Mouse (Mus musculus) myocyte (in vitro differentiated cells): ENCODE results near the gene Smarca1.

Experiments used
- E2F4 ChIP-seq: IDR thresholded peaks from one replicate; pipeline ENCODE4 v1.6.1; 2011; ENCODE audit warnings: mild to moderate bottlenecking, control low read depth, moderate library complexity; ENCODE audit not compliant: insufficient read depth
- POLR2A ChIP-seq: IDR thresholded peaks from one replicate; pipeline ENCODE4 v1.6.1; 2011; ENCODE audit warnings: low read depth, mild to moderate bottlenecking, control low read depth, moderate library complexity; ENCODE audit not compliant: insufficient read length

DNA sequence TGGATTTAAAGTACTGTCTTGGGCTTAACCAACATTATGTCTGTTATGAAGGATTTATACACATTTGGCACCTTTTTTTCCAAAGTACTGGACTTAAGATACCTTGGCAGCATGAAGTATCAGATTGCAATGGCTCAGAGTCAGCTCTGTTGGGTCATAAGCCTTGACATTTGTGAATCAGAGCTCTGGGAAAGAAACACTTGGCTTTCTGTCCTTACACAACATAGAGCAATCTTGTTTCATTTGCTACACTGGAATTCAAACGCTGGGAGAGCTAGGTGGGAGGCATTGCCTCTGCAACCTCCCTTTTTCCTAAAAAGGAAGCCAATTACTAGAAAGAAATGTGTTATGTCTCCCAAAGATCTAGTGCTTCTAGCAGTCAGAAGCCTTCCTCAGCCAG, 24.1 kb upstream of the Smarca1 start:
- no peak for TF ChIP-seq E2F4
- TF ChIP-seq POLR2A = no peak
